Mouse (Mus musculus): ENCODE results near the gene Eif2a. TPM values are rescaled to one million over a fixed set of nuclear protein-coding genes. Genes with fewer than 3 reads are reported as not detected.
"Not testable (repeated sequence)": the region's sequence is repeated elsewhere in the genome, so short reads cannot be mapped to it uniquely, and the experiment has no call there.

The Eif2a gene
- polyA plus RNA-seq, 1 experiment from 2014 or later = 47.5 TPM

DNA sequence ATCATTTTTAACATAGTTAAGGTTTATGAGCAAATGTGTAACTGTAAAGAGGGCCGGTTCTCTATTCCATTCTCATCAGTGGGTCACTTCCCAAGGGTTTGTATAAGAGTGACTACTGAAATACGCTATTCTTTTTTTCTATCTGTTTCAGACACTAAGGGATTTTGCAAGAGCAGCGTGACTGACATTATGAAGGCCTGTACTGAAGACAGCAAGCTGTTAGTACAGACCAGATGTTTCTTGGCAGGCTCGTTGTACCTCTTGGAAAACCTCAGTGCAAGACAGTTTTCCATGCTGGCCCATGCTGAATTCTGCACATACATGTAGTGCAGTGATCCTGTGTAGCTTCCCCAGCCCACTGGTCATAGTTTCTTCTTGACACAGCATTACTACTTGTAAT, 64.9 kb downstream of the Eif2a start:
- peaks cover 66% of the 10 kb centered on the region for H3K36me3 ChIP-seq
- 92% methylated on average over 4 of the region's 4 CpGs for WGBS
- not testable (repeated sequence) for H3K4me1 ChIP-seq; H3K27me3 ChIP-seq (ENCODE audit: insufficient read depth, poor library complexity, severe bottlenecking); H3K9me3 ChIP-seq; DNase-seq (ENCODE audit: low spot score); H3K4me3 ChIP-seq; H3K27ac ChIP-seq

DNA sequence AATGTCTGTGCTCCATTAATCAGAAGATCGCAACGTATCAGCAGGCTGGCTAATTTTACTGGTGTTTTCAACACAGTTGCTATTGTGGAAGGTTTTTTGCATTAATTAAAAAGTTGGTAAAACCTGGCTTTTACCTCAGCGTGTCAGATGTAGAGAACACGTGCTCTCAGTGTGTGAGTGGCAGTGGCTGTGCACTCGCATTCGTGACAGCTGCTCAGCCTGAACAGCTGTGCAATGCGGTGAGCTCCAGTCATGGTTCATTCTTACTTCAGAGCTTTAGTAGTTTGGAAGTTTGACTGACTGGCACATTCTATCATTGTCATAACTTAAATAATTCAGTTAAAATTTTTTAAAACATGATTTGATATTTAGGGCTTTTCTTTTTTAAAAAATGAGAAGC, 67.0 kb downstream of the Eif2a start:
- not testable (repeated sequence) for DNase-seq (ENCODE audit: low spot score); H3K9me3 ChIP-seq; H3K4me3 ChIP-seq; H3K27me3 ChIP-seq (ENCODE audit: insufficient read depth, poor library complexity, severe bottlenecking); H3K4me1 ChIP-seq; H3K27ac ChIP-seq
- 92% methylated on average over 7 of the region's 7 CpGs for WGBS
- H3K36me3 ChIP-seq = peaks cover 47% of the 10 kb centered on the region

DNA sequence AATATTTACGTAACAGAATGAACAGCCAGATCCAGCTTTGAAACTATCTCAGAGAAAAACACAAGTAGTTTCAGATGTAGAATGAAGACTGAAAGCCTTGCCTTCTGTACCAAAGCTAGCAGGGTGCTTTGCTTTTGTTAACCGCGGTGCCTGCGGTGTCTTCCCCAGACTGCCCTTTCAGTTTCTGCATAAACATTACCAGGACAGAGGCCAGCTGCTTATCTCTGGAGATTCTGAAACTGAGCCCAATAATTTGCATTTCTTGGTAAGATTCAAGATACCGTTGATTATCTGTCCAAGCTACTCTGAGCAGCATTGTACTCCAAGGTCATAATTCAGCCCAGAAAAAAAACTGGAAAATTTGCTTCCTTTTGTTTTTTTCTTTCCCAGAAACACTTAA, 68.0 kb downstream of the Eif2a start:
- Histone ChIP-seq H3K4me1 (no peaks in the 10 kb centered on the region), H3K9me3 (no peaks in the 10 kb centered on the region), H3K27ac (no peak overlapping the region), H3K4me3 (no peak overlapping the region), H3K27me3 (ENCODE audit: insufficient read depth, poor library complexity, severe bottlenecking) (no peaks in the 10 kb centered on the region), H3K36me3 (peaks cover 43% of the 10 kb centered on the region)
- WGBS = 77% methylated on average over 5 of the region's 5 CpGs
- no peak for DNase-seq (ENCODE audit: low spot score)

Other genes starting within 250 kb of the Eif2a start
- gene Tsc22d2, start 111.1 kb upstream of the Eif2a start, polyA plus RNA-seq (2016; fragmentation: Nextera tagmentation; extraction: Ambion mirVana) = 12.2 and 13.3 TPM in 2 replicates
- 121 and 141 TPM in 2 replicates for gene Serp1, start 71 bp downstream of the Eif2a start, polyA plus RNA-seq (2016; fragmentation: Nextera tagmentation; extraction: Ambion mirVana)
- 15.5 and 17.1 TPM in 2 replicates for gene Selenot, start 50.8 kb downstream of the Eif2a start, polyA plus RNA-seq (2016; fragmentation: Nextera tagmentation; extraction: Ambion mirVana)
- gene Erich6, start 111.4 kb downstream of the Eif2a start, polyA plus RNA-seq (2016; fragmentation: Nextera tagmentation; extraction: Ambion mirVana) = 0.06 TPM in 1 of 2 replicates, not detected in the other
- 4.8 and 6.6 TPM in 2 replicates for gene Siah2, start 166.6 kb downstream of the Eif2a start, polyA plus RNA-seq (2016; fragmentation: Nextera tagmentation; extraction: Ambion mirVana)

All from heart, embryonic 10.5 days (tissue).